Mouse (Mus musculus): Measurements from ENCODE around the gene Gm10203. TPM values are rescaled to one million over a fixed set of nuclear protein-coding genes. Genes with fewer than 3 reads are reported as not detected.
"Not testable (repeated sequence)": the region's sequence is repeated elsewhere in the genome, so short reads cannot be mapped to it uniquely, and the experiment has no call there.

The Gm10203 gene
- total RNA-seq (2021) = not detected
- long read RNA-seq, experiment 1 = 0 reads
- long read RNA-seq, experiment 2 = 0 reads

- DNase-seq (ENCODE audit: low spot score) = not testable (repeated sequence)
Measured at GRCm38 (mm10) chr6:149129870-149130269, at the start of gene Gm10203. Gm10203 (plus strand) TSS chr6:149130170.

- DNase-seq (ENCODE audit: low spot score) = no peak
Measured at GRCm38 (mm10) chr6:149092406-149092805, 37.6 kb upstream of the Gm10203 start.

GRCm38 (mm10) chr6:149093465-149093864 lies 36.5 kb upstream of the Gm10203 start:
- no peak for DNase-seq (ENCODE audit: low spot score)

- no peak for DNase-seq (ENCODE audit: low spot score)
Measured at GRCm38 (mm10) chr6:149094555-149094954, 35.4 kb upstream of the Gm10203 start.

GRCm38 (mm10) chr6:149095389-149095788 lies 34.6 kb upstream of the Gm10203 start:
- DNase-seq (ENCODE audit: low spot score) = no peak

GRCm38 (mm10) chr6:149096233-149096632 lies 33.7 kb upstream of the Gm10203 start:
- no peak for DNase-seq (ENCODE audit: low spot score)

- DNase-seq (ENCODE audit: low spot score) = no peak
Measured at GRCm38 (mm10) chr6:149097276-149097675, 32.7 kb upstream of the Gm10203 start.

- DNase-seq (ENCODE audit: low spot score) = no peak
Measured at GRCm38 (mm10) chr6:149098993-149099392, 31.0 kb upstream of the Gm10203 start.

GRCm38 (mm10) chr6:149100174-149101075 lies 29.5 kb upstream of the Gm10203 start:
- DNase-seq (ENCODE audit: low spot score) = peak; percentile 43

GRCm38 (mm10) chr6:149101076-149101942 lies 28.7 kb upstream of the Gm10203 start, which contains the start of gene Dennd5b:
Dennd5b (minus strand) TSS chr6:149101680.
- DNase-seq (ENCODE audit: low spot score) = peak; percentile 72

- DNase-seq (ENCODE audit: low spot score) = no peak
Measured at GRCm38 (mm10) chr6:149101943-149102243, 28.1 kb upstream of the Gm10203 start.

- DNase-seq (ENCODE audit: low spot score) = no peak
Measured at GRCm38 (mm10) chr6:149103451-149103850, 26.5 kb upstream of the Gm10203 start.

GRCm38 (mm10) chr6:149107615-149108014 lies 22.4 kb upstream of the Gm10203 start:
- no peak for DNase-seq (ENCODE audit: low spot score)

- DNase-seq (ENCODE audit: low spot score) = no peak
Measured at GRCm38 (mm10) chr6:149108909-149109308, 21.1 kb upstream of the Gm10203 start.

GRCm38 (mm10) chr6:149116992-149117391 lies 13.0 kb upstream of the Gm10203 start:
- no peak for DNase-seq (ENCODE audit: low spot score)

GRCm38 (mm10) chr6:149118935-149119334 lies 11.0 kb upstream of the Gm10203 start:
- peak; percentile 53 for DNase-seq (ENCODE audit: low spot score)

- peak; percentile 82 for DNase-seq (ENCODE audit: low spot score)
Measured at GRCm38 (mm10) chr6:149119853-149120252, 10.1 kb upstream of the Gm10203 start.

GRCm38 (mm10) chr6:149123042-149123441 lies 6.9 kb upstream of the Gm10203 start:
- no peak for DNase-seq (ENCODE audit: low spot score)

- peak; percentile 44 for DNase-seq (ENCODE audit: low spot score)
Measured at GRCm38 (mm10) chr6:149126675-149127074, 3.3 kb upstream of the Gm10203 start.

- DNase-seq (ENCODE audit: low spot score) = no peak
Measured at GRCm38 (mm10) chr6:149131111-149131510, 1.1 kb downstream of the Gm10203 start.

GRCm38 (mm10) chr6:149132311-149133077 lies 2.5 kb downstream of the Gm10203 start:
- peak; percentile 32 for DNase-seq (ENCODE audit: low spot score)

All from gastrocnemius, adult 18-20 months (tissue).